Mouse (Mus musculus): ENCODE results near the gene F13a1.

GRCm38 (mm10) chr13:36893762-36894161, 156.3 kb downstream of the F13a1 start:
- TF ChIP-seq CTCF (IDR thresholded peaks at IDR 0.05; ENCODE audit: low read depth), result no peak
- no peak for TF ChIP-seq EP300 (IDR thresholded peaks at IDR 0.05; ENCODE audit: low read depth)
